Mouse (Mus musculus): Measurements from ENCODE around the gene Thnsl1. TPM values are rescaled to one million over a fixed set of nuclear protein-coding genes. Genes with fewer than 3 reads are reported as not detected.
"Not testable (repeated sequence)": the region's sequence is repeated elsewhere in the genome, so short reads cannot be mapped to it uniquely, and the experiment has no call there.

The Thnsl1 gene
- polyA plus RNA-seq, 1 experiment from 2014 or later: 20.9 TPM

GRCm38 (mm10) chr2:21205831-21206159, 271 bp downstream of the Thnsl1 start:
- Histone ChIP-seq H3K27me3 (no peaks in the 10 kb centered on the region; the same call in 1 of the 2 replicates), H3K27ac (replicated peaks) (peak overlapping the region; percentile 71), H3K4me1 (peaks cover 16% of the 10 kb centered on the region), H3K36me3 (no peaks in the 10 kb centered on the region), H3K4me3 (peak overlapping the region; percentile 71), H3K9ac (replicated peaks) (peak overlapping the region; percentile 77), H3K9me3 (no peaks in the 10 kb centered on the region), H3K4me2 (replicated peaks) (peak overlapping the region; percentile 74)
- peak; percentile 92 for ATAC-seq (ENCODE audit: low FRiP score, low read depth)
- WGBS: 0% methylated on average over 19 of the region's 19 CpGs

DNA sequence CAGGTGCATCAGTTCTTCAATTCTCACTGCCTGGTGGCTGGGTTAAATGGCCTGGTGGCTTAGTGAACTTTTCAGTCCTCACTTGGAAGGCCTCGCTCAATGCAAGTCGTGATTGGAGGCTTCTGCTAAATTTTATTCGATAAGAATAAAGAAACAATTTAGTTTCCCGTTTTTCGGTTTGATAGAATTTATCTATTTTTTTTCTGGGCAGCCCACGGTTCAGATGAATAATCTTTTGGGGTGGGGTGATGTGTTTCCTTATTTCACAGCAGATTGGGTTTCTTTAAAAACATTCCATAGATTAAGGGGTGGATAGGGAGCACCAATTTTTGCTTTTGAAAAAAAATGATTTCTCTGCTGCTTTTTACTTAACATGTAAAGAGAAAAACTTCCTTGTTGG, 754 bp downstream of the Thnsl1 start:
- no peak for ATAC-seq (ENCODE audit: low FRiP score, low read depth)
- H3K4me2 ChIP-seq (replicated peaks): peak overlapping the region; percentile 74
- H3K9me3 ChIP-seq: no peaks in the 10 kb centered on the region
- peak overlapping the region; percentile 71 for H3K4me3 ChIP-seq
- 0 out of 2 replicates have a peak, but pooled peaks cover 1% of the 10 kb centered on the region for H3K36me3 ChIP-seq
- WGBS: 48% methylated on average over 6 of the region's 6 CpGs
- H3K27ac ChIP-seq (replicated peaks): peak overlapping the region; percentile 71; the same call in 1 of the 2 replicates
- H3K4me1 ChIP-seq: peaks cover 16% of the 10 kb centered on the region
- no peaks in the 10 kb centered on the region; the same call in 1 of the 2 replicates for H3K27me3 ChIP-seq
- peak overlapping the region; percentile 77 for H3K9ac ChIP-seq (replicated peaks)

DNA sequence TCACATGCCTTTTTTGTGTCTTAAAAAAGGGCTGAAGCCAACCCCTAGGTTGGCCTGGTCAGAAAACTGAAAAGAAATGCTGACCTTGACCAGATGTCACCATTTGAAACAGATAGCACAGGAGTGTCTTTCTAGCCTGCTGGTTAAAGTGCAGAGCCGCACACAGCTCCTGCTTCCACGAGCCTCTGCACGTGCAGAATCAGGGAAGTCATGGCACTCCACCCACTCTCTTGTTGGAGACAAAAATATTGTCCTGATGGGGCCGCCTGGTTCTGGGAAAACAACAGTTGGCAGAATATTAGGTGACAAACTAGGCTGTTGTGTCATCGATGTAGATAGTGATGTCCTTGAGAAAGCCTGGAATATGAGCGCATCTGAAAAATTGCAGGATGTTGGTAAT, 5.8 kb downstream of the Thnsl1 start:
- H3K27ac ChIP-seq (replicated peaks): no peak overlapping the region
- H3K36me3 ChIP-seq: peaks cover 19% of the 10 kb centered on the region; the same call in 1 of the 2 replicates
- peaks cover 10% of the 10 kb centered on the region for H3K4me1 ChIP-seq
- 89% methylated on average over 6 of the region's 6 CpGs for WGBS
- H3K9ac ChIP-seq (replicated peaks): no peak overlapping the region
- no peak overlapping the region for H3K4me2 ChIP-seq (replicated peaks)
- no peak for ATAC-seq (ENCODE audit: low FRiP score, low read depth)
- H3K27me3 ChIP-seq: no peaks in the 10 kb centered on the region
- H3K9me3 ChIP-seq: no peaks in the 10 kb centered on the region
- H3K4me3 ChIP-seq: no peak overlapping the region

DNA sequence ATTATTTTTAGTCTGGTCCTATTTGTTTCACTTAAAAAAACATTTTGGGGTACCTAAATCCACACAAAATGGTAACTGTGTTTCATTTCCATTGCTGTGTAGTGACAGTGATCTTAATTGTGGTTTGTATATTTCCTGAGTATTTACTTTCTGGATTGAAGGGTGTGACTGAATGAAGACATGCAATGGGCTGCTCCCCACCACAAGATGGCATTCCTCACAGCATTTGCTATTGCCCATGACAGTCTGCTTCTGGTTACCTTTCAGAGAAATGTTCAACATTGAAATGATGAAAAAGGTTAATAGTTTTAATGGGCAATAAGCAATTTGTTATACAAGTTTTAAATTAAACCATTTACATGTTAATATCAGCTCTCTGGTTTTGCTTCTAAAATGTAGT, 8.8 kb downstream of the Thnsl1 start:
- Histone ChIP-seq H3K4me2 (replicated peaks) (no peak overlapping the region), H3K4me3 (no peak overlapping the region), H3K27me3 (no peaks in the 10 kb centered on the region), H3K9ac (replicated peaks) (no peak overlapping the region), H3K27ac (replicated peaks) (no peak overlapping the region), H3K9me3 (no peaks in the 10 kb centered on the region), H3K36me3 (peaks cover 30% of the 10 kb centered on the region; the same call in 1 of the 2 replicates), H3K4me1 (no peaks in the 10 kb centered on the region)
- no peak for ATAC-seq (ENCODE audit: low FRiP score, low read depth)

DNA sequence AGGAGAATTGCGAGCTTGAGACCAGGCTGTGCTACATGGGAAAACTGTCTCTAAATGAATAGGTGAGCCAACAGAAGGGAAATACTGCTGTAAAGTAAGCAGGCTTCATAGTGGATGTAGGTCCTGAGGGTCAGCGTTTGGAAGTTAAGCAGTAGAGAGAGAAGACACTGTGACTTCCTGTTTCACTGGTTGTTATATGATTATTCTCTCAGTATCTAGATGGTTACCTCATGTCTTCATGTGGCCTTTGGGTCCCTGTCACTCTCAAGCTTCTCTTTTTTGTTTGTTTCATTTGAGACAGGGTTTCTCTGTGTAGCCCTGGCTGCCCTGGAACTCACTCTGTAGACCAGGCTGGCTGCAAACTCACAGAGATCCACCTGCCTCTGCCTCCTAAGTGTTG, 9.8 kb downstream of the Thnsl1 start:
- no peak overlapping the region for H3K4me3 ChIP-seq
- no peak overlapping the region for H3K9ac ChIP-seq (replicated peaks)
- H3K4me2 ChIP-seq (replicated peaks): no peak overlapping the region
- no peaks in the 10 kb centered on the region for H3K9me3 ChIP-seq
- ATAC-seq (ENCODE audit: low FRiP score, low read depth): no peak
- 87% methylated on average over 2 of the region's 2 CpGs for WGBS
- no peak overlapping the region for H3K27ac ChIP-seq (replicated peaks)
- no peaks in the 10 kb centered on the region for H3K4me1 ChIP-seq
- H3K27me3 ChIP-seq: no peaks in the 10 kb centered on the region
- H3K36me3 ChIP-seq: peaks cover 30% of the 10 kb centered on the region; the same call in 1 of the 2 replicates

- no peak for ATAC-seq (ENCODE audit: low FRiP score, low read depth)
- H3K9ac ChIP-seq (replicated peaks): no peak overlapping the region
- H3K9me3 ChIP-seq: no peaks in the 10 kb centered on the region
- H3K27me3 ChIP-seq: no peaks in the 10 kb centered on the region
- H3K4me1 ChIP-seq: no peaks in the 10 kb centered on the region
- no peak overlapping the region for H3K4me3 ChIP-seq
- H3K36me3 ChIP-seq: no peaks in the 10 kb centered on the region
- no peak overlapping the region for H3K27ac ChIP-seq (replicated peaks)
- 94% methylated on average over 9 of the region's 9 CpGs for WGBS
- no peak overlapping the region for H3K4me2 ChIP-seq (replicated peaks)
These were observed 17.2 kb downstream of the Thnsl1 start for GRCm38 (mm10) chr2:21222453-21223384.

GRCm38 (mm10) chr2:21230276-21230675, 24.8 kb downstream of the Thnsl1 start:
- no peak for ATAC-seq (ENCODE audit: low FRiP score, low read depth)
- Histone ChIP-seq H3K27ac (replicated peaks) (no peak overlapping the region), H3K9me3 (no peaks in the 10 kb centered on the region), H3K4me3 (no peak overlapping the region), H3K9ac (replicated peaks) (no peak overlapping the region), H3K27me3 (no peaks in the 10 kb centered on the region), H3K4me2 (replicated peaks) (no peak overlapping the region), H3K4me1 (no peaks in the 10 kb centered on the region), H3K36me3 (no peaks in the 10 kb centered on the region)
- 63% methylated on average over 2 of the region's 2 CpGs for WGBS

DNA sequence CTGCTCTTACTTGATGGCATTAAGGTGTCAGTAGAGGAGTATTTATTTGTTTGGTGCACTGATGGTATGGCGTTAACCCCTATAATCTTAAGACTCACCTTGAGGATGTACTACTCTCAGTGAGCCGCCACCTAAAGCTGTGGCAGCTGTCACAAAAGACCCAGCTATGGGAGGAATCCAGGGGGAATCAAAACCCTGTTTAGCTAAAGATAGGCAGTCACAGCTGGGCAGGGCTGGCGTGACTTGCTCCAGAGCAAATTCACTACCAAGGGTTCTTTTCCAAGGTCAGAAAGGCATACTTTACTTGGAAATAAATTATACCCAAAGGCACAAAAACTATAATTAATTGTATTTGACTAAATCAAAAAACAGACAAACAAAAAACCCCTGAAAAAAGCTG, 25.6 kb downstream of the Thnsl1 start:
- Histone ChIP-seq H3K4me3 (no peak overlapping the region), H3K4me2 (replicated peaks) (no peak overlapping the region), H3K4me1 (no peaks in the 10 kb centered on the region), H3K36me3 (no peaks in the 10 kb centered on the region), H3K9ac (replicated peaks) (no peak overlapping the region), H3K27me3 (no peaks in the 10 kb centered on the region), H3K9me3 (no peaks in the 10 kb centered on the region), H3K27ac (replicated peaks) (no peak overlapping the region)
- ATAC-seq (ENCODE audit: low FRiP score, low read depth): no peak
- 82% methylated on average over 3 of the region's 3 CpGs for WGBS

DNA sequence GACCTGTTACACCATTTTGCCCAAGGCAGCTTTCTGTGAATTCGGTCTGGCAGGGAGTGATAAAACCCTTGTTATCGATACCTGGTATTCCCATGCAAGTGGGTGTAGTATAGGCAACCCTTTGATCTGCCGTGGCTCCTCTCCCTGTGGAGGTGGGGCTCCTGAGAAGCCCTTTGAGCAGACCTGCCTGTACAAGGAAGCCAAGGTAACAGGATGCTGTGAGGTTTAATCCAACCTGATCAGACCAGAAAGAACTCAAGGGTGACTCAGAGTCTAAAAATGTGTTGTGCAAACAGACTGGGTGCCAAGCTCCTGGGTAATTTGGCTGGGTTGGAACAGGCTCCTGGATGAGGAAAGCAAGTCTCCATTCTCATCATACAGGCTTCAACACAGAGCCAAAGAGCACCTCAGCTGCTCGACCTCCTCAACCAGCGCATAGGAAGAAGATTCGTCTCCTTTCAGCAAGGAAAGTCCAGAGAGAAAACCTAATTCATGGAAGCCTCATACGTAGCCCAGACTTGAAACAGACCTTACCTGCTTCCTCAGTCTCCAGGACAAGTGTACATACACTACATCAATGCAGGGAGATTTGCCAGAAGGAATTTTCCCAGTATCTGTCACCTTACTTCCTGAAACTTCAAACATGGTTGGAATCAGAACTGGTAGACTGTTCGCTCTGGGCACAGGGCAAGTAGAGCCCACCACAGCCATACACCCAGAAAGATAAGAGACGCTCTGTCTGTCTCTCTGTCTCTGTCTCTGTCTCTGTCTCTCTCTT, 29.5 kb downstream of the Thnsl1 start:
- H3K9ac ChIP-seq (replicated peaks): no peak overlapping the region
- WGBS: 87% methylated on average over 9 of the region's 9 CpGs
- no peak overlapping the region for H3K4me2 ChIP-seq (replicated peaks)
- no peak overlapping the region for H3K27ac ChIP-seq (replicated peaks)
- no peaks in the 10 kb centered on the region for H3K4me1 ChIP-seq
- H3K9me3 ChIP-seq: no peaks in the 10 kb centered on the region
- ATAC-seq (ENCODE audit: low FRiP score, low read depth): no peak
- no peak overlapping the region for H3K4me3 ChIP-seq
- no peaks in the 10 kb centered on the region for H3K36me3 ChIP-seq
- no peaks in the 10 kb centered on the region for H3K27me3 ChIP-seq

DNA sequence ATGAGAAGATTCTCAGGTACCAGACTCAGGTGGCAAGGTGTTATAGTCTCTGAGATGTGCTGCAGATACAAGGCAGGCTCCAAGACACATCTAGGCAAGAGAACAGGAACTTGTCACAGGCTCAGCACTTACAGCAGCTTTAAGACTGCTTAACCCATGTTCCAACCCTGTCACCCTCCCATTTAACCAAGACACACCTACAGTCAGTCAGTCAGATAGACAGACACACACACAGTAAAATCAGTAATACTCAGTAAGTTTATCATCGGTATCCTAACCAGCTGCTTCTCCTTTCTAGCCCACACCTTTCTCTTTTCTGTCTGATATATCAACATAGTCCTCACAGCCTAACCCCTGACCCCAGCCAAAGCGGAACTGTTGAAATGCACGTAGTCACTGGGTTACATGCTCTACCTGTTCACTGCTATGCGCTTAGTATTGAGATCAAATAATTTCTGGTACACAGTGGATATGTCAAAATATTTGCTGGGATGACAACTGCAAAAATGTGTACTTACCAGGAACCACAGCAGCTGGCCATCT, 30.4 kb downstream of the Thnsl1 start:
- 92% methylated on average over 4 of the region's 4 CpGs for WGBS
- no peak for ATAC-seq (ENCODE audit: low FRiP score, low read depth)
- Histone ChIP-seq H3K4me1 (no peaks in the 10 kb centered on the region), H3K27ac (replicated peaks) (no peak overlapping the region), H3K36me3 (no peaks in the 10 kb centered on the region), H3K9me3 (no peaks in the 10 kb centered on the region), H3K4me2 (replicated peaks) (no peak overlapping the region), H3K4me3 (no peak overlapping the region), H3K9ac (replicated peaks) (no peak overlapping the region), H3K27me3 (no peaks in the 10 kb centered on the region)

- Histone ChIP-seq H3K27ac (replicated peaks) (no peak overlapping the region), H3K36me3 (no peaks in the 10 kb centered on the region), H3K27me3 (no peaks in the 10 kb centered on the region), H3K4me1 (no peaks in the 10 kb centered on the region), H3K9me3 (no peaks in the 10 kb centered on the region), H3K9ac (replicated peaks) (no peak overlapping the region), H3K4me3 (no peak overlapping the region), H3K4me2 (replicated peaks) (no peak overlapping the region)
- WGBS: 88% methylated on average over 5 of the region's 5 CpGs
- no peak for ATAC-seq (ENCODE audit: low FRiP score, low read depth)
These were observed 31.3 kb downstream of the Thnsl1 start for GRCm38 (mm10) chr2:21236846-21237245.

GRCm38 (mm10) chr2:21244104-21244503, 38.6 kb downstream of the Thnsl1 start:
- H3K36me3 ChIP-seq; H3K9me3 ChIP-seq; ATAC-seq (ENCODE audit: low FRiP score, low read depth); H3K4me1 ChIP-seq; H3K27ac ChIP-seq (replicated peaks); H3K9ac ChIP-seq (replicated peaks); H3K4me2 ChIP-seq (replicated peaks); H3K27me3 ChIP-seq; H3K4me3 ChIP-seq: not testable (repeated sequence)
- WGBS: 73% methylated on average over 4 of the region's 6 CpGs

Data from midbrain, embryonic 12.5 days (tissue).